Mouse (Mus musculus) kidney, postnatal 36 days (tissue): ENCODE results near the gene Arhgap32.

Source experiments
- DNase-seq, 2 experiments: peaks; one replicate each; pipeline ENCODE4 v3.0.0; 2021 to 2022; ENCODE audit warnings: mixed read lengths in 2 of 2

The Arhgap32 gene

DNA sequence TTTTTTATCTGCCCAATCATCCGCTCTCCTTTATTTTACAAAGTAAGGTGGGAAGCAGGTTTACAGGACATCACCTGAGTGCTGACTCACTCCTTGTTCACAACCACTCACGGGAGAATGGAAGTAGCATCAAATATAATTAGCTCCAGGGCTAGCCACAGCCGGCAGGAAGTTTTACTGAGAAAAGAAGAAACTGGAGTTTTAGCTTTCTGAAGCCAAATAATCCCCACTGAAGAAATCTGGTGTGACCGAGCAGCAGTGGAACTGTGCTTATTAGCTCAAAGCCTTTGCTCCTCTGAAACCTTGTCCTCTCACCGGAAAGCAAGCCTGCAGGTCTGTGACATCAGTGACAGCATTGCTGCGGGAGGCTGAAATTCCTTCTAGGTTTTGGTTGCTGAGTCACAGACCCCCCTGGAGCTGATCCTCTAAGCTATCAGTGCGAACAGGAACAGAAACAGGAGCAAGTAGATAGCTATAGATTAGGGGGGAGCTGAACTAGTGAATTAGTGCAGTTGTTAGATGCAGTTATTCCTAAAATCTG lies 88.6 kb downstream of the Arhgap32 start:
- no peak for DNase-seq

- no peak for DNase-seq
Observed at GRCm38 (mm10) chr9:32207133-32207532, 91.2 kb downstream of the Arhgap32 start.

GRCm38 (mm10) chr9:32208071-32208470 lies 92.1 kb downstream of the Arhgap32 start:
- DNase-seq = no peak

- DNase-seq = no peak
Observed at GRCm38 (mm10) chr9:32216820-32217567, 101.1 kb downstream of the Arhgap32 start.

DNA sequence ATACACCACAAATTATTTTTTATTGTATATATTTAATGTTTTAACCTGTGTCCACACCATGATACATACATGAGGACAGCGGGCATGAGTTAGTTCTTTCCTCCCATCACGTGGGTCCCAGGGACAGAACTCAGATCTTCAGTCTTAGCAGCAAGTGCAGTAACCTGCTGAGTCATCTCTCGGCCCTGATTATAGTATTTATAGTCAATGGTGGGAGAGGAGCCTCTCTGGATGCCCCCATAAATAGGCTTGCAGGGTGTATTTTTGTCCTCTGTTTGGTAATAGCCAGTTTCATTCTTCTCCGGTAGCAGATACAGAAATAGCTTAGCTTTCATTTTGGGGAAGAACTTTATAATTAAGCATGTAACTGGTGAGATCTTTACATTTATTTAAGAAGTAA lies 103.5 kb downstream of the Arhgap32 start:
- DNase-seq = no peak

DNA sequence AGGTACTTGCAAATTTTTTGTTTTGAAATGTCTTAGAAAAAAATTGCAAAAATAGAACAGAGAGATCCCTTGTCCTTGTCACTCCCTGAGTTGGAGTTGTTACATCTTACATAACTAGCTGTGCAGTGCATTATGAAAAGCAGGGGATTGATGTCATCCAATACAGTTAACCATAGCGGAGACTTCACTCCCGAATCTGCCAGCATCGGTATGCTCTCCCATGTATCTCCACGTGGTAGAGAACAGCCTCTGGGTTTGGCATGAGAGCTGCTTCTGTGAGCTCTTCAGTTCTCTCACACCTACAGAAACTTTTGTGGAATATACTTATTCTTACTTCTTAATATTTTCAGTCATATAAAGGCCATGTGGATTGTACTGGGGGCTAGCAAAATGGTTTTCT lies 106.2 kb downstream of the Arhgap32 start:
- DNase-seq = no peak

- DNase-seq = peak; percentile 75 to 85
Observed at GRCm38 (mm10) chr9:32223739-32224529, 108.0 kb downstream of the Arhgap32 start.

GRCm38 (mm10) chr9:32224937-32225336 lies 109.0 kb downstream of the Arhgap32 start:
- no peak for DNase-seq

DNA sequence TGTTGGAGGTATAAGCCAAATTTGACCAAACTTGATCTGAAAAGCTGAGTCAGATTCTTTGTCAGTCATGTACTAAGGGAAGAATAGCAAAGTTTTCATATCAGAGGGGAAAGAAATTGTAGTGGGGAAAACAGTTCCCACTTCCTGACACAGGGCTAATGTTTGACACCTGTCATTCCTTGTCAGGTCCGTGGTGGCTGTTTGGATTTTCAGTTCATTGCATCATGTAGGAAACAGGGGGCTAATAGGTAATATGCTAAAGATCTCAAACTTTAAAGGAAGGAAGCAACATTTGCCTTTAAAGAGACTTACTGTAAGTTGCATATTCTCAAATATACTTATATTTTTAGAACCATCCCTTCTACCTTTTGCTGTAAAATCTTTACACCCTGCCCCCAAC lies 109.6 kb downstream of the Arhgap32 start:
- DNase-seq = no peak

DNA sequence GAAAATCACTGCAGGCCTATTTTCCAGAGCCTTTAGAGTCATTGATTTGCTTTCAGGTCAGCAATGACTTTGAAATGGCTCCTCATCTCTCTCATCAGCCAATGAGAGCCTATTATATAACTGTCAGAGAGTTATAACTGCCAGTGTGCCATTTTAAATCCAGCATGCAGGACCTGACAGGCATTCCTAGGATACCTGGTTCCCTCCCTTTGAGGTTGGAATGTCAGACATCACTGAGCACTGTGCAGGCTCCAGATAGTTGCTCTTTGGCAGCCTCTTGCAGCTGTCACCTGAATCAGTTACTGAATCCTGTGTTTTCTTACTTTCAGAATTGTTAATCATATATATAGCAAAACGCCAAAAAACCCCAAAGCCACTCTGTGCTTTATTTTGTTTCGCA lies 111.1 kb downstream of the Arhgap32 start:
- peak in 1 of 2 experiments; percentile 61 for DNase-seq

DNA sequence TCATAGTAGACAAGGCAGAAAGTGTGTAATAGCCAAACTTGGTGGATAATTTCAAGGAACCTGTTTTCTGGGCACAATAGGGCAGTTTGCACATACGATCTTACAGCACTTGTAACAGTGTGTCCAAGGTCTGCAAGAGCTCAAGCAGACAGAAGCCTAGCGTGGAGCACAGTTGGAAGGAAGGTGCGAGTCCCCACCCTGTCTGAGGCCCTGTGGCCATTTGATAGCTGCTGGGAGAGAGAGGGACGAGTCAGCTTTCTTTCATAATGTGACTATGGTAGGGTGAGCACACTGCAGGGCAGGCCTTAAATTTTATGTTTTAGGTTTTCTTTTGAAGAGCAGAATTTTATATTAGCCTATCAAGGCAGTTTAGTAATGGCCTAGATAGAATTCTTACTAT lies 117.7 kb downstream of the Arhgap32 start:
- no peak for DNase-seq

DNA sequence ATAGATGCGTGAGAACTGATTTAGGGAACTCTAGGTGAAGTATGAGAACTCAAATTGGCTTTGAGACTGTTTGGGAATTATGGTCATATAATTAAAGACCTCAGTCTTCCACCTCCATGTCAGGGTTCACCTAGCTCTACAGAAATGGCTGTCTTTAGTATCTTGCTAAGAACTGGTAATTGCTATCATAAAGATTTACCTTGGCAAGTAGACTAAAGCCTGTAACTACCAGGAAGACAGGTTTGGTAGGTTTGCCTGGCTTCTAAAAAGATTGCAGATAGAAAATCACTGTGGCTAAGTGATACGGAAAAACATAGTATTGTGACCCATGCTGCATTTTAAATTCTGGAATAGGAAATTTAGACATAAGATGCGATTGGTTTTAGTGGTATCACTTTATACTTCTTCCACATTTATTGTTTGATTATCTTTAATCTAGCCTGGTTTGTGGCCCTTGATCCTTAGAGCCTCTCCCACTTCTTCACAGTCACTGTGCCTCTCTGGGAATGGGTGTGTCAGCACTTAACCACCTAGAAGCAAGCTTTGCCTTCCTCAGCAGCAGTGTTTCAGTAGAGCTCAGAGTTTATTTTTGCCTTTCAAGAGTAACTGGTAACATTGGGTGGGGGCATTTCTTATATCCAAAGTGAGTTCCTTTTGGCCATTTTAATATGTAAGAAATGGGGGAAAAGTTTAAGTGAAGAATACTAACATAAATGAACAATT lies 119.0 kb downstream of the Arhgap32 start:
- DNase-seq = no peak

- DNase-seq = no peak
Observed at GRCm38 (mm10) chr9:32238899-32239298, 123.0 kb downstream of the Arhgap32 start.

DNA sequence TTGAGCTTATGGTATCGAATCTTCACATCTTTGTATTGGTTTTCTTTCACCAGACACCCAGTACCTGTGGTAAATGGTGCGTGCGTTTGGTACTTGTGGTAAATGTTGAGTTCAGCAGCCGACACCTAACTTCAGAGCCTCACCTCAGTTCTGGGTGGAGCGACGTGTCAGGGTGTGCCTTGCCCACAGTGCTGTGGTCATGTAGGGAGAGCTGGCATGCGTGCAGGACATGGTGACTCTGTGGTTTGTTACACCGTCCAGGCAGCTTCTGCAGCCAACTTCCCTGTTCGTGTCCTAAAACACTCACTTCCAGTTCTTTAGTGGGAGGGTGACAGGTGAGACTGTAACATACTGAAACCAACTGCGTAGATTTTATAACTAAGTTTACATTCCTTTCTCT lies 123.5 kb downstream of the Arhgap32 start:
- DNase-seq = no peak

DNA sequence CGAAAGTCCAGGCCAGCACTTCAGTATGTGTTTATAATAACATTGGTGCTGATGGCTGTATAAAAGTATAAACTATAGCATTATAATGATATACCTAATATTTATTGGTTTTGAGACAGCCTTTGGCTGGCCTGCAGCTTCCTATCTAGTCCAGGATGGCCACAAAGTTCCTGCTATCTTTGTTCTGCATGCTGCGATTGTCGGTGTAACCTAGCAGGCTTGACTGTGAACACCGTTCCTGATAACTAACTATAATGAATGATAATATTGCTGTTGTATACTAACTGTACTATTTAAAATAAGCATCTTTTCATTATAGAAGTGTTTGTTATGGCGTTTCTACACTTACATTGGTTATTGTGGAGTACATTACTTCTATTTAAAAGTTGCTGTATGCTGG lies 124.5 kb downstream of the Arhgap32 start:
- DNase-seq = no peak

GRCm38 (mm10) chr9:32241637-32242199 lies 125.8 kb downstream of the Arhgap32 start:
- DNase-seq = no peak

DNA sequence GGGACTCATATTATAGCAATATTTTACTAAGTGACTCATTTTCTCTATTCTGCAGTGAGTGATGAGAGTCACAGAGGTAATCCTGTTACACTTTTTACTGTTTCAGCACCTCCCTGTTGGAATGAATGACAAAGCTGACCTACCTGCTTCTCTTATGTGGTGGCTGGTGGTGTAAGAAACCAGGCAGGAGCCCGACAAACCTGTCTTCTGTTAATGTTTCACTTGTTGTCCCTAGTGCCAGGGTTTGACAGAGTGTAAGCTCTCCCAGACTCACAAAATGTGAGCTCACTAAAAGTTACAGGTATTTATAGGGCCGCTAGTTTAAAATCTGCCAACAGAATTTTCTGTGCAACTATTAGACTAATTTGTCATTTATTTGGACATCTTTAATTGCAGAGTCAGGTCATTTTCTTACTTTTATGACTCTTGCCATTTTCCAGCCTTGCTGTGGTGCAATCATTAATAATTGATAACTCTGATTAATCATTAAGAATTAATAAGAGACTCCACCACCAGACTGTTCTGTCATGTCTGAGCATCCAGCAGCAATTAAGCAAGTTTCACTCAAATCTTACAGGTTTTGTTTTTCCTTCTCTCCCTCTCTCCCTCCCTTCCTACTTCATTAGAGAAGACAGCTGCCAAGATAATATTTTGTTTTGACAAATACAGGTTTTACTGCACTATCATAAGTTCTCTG lies 127.1 kb downstream of the Arhgap32 start:
- peak; percentile 69 to 88 for DNase-seq

DNA sequence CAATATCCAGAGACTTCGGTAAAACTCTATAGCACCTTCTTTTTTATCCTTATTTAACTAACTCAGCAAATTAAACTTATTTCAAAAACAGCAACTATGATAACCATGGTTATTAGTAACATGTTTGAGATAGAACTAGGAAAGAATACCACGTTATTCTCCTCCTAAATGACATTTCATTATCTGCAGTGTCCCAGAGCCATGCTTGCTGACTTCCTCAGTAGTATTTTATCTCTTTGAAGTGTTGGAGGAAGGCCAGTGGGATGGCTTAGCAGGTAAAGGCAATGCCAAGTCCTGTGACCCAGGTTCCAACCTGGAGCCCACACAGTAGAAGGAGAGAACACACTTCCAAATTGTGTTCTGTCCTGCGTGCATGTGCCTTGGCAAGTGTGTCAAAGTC lies 129.3 kb downstream of the Arhgap32 start:
- DNase-seq = peak; percentile 35 to 44

- no peak for DNase-seq
Observed at GRCm38 (mm10) chr9:32246123-32246716, 130.3 kb downstream of the Arhgap32 start.

DNA sequence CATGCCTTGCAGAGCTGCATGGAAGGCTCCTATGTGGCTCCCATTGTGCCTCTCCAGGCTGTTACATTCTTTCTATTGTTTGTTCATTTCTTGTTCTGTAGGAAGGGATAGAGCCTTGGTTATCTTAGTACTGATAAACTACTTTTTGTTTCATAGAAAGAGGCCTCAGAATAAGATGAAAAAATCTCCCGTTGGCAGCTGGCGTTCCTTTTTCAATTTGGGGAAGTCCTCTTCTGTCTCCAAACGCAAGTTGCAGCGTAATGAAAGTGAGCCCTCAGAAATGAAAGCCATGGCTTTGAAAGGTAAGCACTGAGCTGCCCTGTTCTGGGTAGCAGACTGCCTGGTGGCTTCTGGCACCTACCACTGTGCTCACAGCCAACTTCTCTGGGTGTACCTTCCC lies 134.6 kb downstream of the Arhgap32 start:
- DNase-seq = no peak

GRCm38 (mm10) chr9:32253721-32254120 lies 137.8 kb downstream of the Arhgap32 start:
- no peak for DNase-seq

GRCm38 (mm10) chr9:32257365-32257764 lies 141.4 kb downstream of the Arhgap32 start:
- no peak for DNase-seq
